Mouse (Mus musculus) hindbrain, embryonic 13.5 days (tissue): ENCODE results near the gene Cdk6. TPM values are rescaled to one million over a fixed set of nuclear protein-coding genes. Genes with fewer than 3 reads are reported as not detected.
"Not testable (repeated sequence)": the region's sequence is repeated elsewhere in the genome, so short reads cannot be mapped to it uniquely, and the experiment has no call there.

Source experiments
- ATAC-seq: fragments of 200-750 bp; cut with Nextera tagmentation; 2 replicates; pipeline ENCODE4 v1.8.0; 2017; ENCODE audit warnings: moderate TSS enrichment; ENCODE audit not compliant: low FRiP score
- H3K27ac ChIP-seq: fragments of 300-500 bp; sonication (generic); 2 replicates; pipeline ENCODE4 v1.5.1; 2015; ENCODE audit warnings: inconsistent platforms, mild to moderate bottlenecking, moderate library complexity
- H3K27me3 ChIP-seq: fragments of 300-500 bp; sonication (generic); 2 replicates; pipeline ENCODE4 v1.6.1; 2015; ENCODE audit warnings: mild to moderate bottlenecking, inconsistent platforms
- H3K36me3 ChIP-seq: fragments of 300-500 bp; sonication (generic); 2 replicates; pipeline ENCODE4 v1.6.1; 2015; ENCODE audit warnings: mild to moderate bottlenecking, inconsistent platforms
- H3K4me1 ChIP-seq: fragments of 300-500 bp; sonication (generic); replicated peaks from 2 replicates; pipeline ENCODE4 v1.6.1; 2015; ENCODE audit warnings: inconsistent platforms
- H3K4me2 ChIP-seq: fragments of 300-500 bp; sonication (generic); 2 replicates; pipeline ENCODE4 v1.6.1; 2015; ENCODE audit warnings: inconsistent platforms, mild to moderate bottlenecking, moderate library complexity
- H3K4me3 ChIP-seq: fragments of 300-500 bp; sonication (generic); 2 replicates; pipeline ENCODE4 v1.5.1; 2015; ENCODE audit warnings: mild to moderate bottlenecking, inconsistent platforms
- H3K9ac ChIP-seq: fragments of 300-500 bp; sonication (generic); 2 replicates; pipeline ENCODE4 v1.6.1; 2015; ENCODE audit warnings: mild to moderate bottlenecking, inconsistent platforms
- H3K9me3 ChIP-seq: fragments of 300-500 bp; sonication (generic); 2 replicates; pipeline ENCODE4 v1.6.1; 2016; ENCODE audit warnings: inconsistent platforms
- WGBS: fragments of 180-500 bp; shearing (Covaris S2); methylation state at CpG from one replicate; pipeline ENCODE4 v1.1.7; 2015; 5-methylcytosine and 5-hydroxymethylcytosine counted together
- polyA plus RNA-seq: library from polyadenylated mRNA; unstranded; fragments of >200 nt; fragmentation: Nextera tagmentation; extraction: Ambion mirVana; gene quantifications from 2 replicates; pipeline ENCODE4 v1.2.1, GENCODE M21; 2015

Cdk6 gene
- polyA plus RNA-seq, 1 experiment from 2014 or later = 11.8 TPM

- no peak for ATAC-seq
- Histone ChIP-seq H3K4me3 (no peak overlapping the region), H3K4me1 (peaks cover 11% of the 10 kb centered on the region), H3K4me2 (no peak overlapping the region), H3K9me3 (no peaks in the 10 kb centered on the region), H3K9ac (no peak overlapping the region), H3K27ac (no peak overlapping the region), H3K27me3 (no peaks in the 10 kb centered on the region), H3K36me3 (no peaks in the 10 kb centered on the region)
- 83% methylated on average over 9 of the region's 9 CpGs for WGBS
Measured at GRCm38 (mm10) chr5:3407926-3408325, 66.6 kb downstream of the Cdk6 start.

GRCm38 (mm10) chr5:3418183-3418582, 76.9 kb downstream of the Cdk6 start:
- not testable (repeated sequence) for H3K4me2 ChIP-seq, H3K36me3 ChIP-seq, ATAC-seq, H3K9me3 ChIP-seq, H3K4me1 ChIP-seq, H3K4me3 ChIP-seq, H3K27ac ChIP-seq, H3K27me3 ChIP-seq, H3K9ac ChIP-seq
- 85% methylated on average over 1 of the region's 1 CpGs for WGBS

DNA sequence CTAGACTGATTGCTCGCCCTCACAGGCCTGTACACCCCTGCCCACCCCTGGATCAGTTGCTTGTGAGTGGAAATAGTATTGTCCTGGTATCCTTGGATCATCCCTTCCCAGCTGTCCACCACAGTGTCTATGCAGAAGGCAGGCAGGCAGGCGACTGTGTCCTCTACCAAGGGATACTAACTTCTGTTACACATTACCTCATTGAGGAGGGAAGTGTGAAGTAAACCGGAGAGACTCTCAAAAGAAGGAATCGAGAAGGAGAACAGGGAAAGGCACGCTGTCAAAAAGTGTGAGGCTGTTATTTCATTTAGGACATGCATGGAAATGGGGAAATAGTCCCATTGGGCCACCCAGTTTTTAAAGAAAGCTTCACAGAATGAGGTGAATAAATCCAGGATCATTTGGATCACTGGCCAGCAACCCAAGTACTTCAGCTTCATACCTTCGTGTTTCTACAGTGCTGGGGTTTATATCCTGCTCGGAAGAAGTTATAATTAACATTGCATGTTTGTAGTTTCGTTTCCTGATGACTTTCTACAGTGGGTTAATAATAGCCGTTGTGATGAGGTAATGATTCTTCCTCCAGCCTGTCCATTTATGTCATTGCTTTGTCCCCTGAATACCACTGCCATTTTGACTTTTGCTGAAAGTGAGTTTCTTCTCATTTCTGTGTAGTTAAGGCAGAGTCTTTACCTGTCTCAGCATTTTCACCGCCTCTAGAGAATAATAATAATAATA, 79.0 kb downstream of the Cdk6 start:
- Histone ChIP-seq H3K9me3 (no peaks in the 10 kb centered on the region), H3K27ac (no peak overlapping the region), H3K4me1 (no peaks in the 10 kb centered on the region), H3K27me3 (no peaks in the 10 kb centered on the region), H3K36me3 (no peaks in the 10 kb centered on the region), H3K4me2 (no peak overlapping the region), H3K9ac (no peak overlapping the region), H3K4me3 (no peak overlapping the region)
- ATAC-seq = no peak
- WGBS = 88% methylated on average over 10 of the region's 10 CpGs

DNA sequence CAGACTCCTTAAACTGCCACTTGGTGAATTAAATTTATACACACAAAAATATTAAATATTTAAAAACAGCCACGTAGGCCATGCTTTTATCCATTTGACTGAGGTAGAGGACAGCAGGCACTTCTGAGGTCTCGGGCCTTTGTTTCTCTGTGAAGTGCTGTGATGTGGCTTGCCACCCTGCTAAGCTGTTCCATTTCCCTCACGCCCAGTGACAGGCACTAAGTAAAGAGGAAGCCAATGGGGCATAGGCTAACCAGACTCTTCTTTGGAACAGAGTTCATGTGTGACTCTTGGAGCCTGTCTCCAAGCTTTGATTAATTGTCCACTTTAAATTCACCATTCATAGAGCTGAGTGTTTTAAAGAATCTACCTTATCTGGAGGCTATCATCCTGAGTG, 79.5 kb downstream of the Cdk6 start:
- H3K9me3 ChIP-seq = no peaks in the 10 kb centered on the region
- H3K4me1 ChIP-seq = no peaks in the 10 kb centered on the region
- no peak overlapping the region for H3K4me3 ChIP-seq
- 81% methylated on average over 3 of the region's 3 CpGs for WGBS
- no peak for ATAC-seq
- no peaks in the 10 kb centered on the region for H3K36me3 ChIP-seq
- no peak overlapping the region for H3K9ac ChIP-seq
- no peak overlapping the region for H3K27ac ChIP-seq
- no peak overlapping the region for H3K4me2 ChIP-seq
- no peaks in the 10 kb centered on the region for H3K27me3 ChIP-seq

DNA sequence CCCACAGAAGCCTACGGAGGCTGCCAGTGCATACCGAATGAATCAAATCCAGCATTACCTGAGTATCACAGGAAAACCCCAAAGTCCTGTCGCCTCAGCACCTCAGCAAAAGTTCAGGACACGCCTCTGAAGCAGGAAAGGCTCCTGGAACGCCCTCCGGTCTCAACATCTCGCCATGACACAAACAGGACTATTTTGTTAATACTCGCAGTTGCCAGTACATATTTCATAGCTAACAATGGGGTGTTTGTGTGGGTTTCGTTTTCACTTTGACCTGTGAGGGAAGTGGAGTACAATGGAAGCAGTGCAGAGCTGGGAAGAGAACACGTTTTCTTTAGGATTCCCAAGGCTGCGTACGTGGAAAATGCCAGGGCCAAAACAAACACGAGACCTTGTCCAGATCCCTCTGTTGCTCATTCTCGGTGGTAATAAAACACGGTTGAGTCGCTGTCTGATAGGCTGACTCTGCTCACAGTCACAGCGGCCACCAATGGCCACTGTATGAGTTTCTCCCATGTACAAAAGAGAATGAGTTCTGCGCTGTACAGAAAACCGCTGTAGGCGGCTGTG, 91.9 kb downstream of the Cdk6 start:
- not testable (repeated sequence) for H3K9ac ChIP-seq, H3K4me1 ChIP-seq, H3K9me3 ChIP-seq, H3K4me3 ChIP-seq, H3K36me3 ChIP-seq, ATAC-seq, H3K4me2 ChIP-seq, H3K27ac ChIP-seq, H3K27me3 ChIP-seq
- WGBS = 74% methylated on average over 20 of the region's 20 CpGs

- H3K9ac ChIP-seq, H3K27ac ChIP-seq, H3K4me3 ChIP-seq, H3K9me3 ChIP-seq, H3K4me2 ChIP-seq, H3K27me3 ChIP-seq, ATAC-seq, H3K36me3 ChIP-seq, H3K4me1 ChIP-seq: not testable (repeated sequence)
- WGBS = 92% methylated on average over 5 of the region's 5 CpGs
Measured at GRCm38 (mm10) chr5:3434105-3434504, 92.8 kb downstream of the Cdk6 start.

- not testable (repeated sequence) for H3K4me1 ChIP-seq, H3K9ac ChIP-seq, H3K4me3 ChIP-seq, ATAC-seq, H3K9me3 ChIP-seq, H3K36me3 ChIP-seq, H3K27ac ChIP-seq, H3K27me3 ChIP-seq, H3K4me2 ChIP-seq
- 93% methylated on average over 9 of the region's 9 CpGs for WGBS
Measured at GRCm38 (mm10) chr5:3438453-3439003, 97.2 kb downstream of the Cdk6 start.

DNA sequence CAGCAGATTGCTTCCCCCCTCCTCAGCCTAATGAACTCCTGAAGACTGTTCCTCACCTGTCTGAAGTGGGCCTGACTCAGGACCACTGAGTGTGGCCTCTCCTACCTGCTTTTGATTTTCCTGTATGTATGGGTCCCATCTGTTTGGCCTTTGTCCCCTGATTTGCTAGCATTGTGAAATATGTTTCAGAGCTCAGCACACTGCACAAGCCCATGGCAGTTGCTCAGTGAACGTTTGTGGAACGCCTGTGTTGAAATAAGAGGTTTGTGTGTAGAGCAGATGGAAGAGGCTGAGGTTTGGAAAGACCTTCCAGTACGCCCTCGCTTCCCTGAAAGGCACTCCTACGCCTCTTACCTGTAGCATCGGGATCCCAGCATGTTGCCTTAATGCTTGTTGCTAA, 98.1 kb downstream of the Cdk6 start:
- not testable (repeated sequence) for H3K9me3 ChIP-seq, H3K36me3 ChIP-seq, H3K9ac ChIP-seq, H3K4me1 ChIP-seq, H3K27ac ChIP-seq, H3K4me2 ChIP-seq, H3K4me3 ChIP-seq, H3K27me3 ChIP-seq, ATAC-seq
- WGBS = 89% methylated on average over 6 of the region's 6 CpGs

DNA sequence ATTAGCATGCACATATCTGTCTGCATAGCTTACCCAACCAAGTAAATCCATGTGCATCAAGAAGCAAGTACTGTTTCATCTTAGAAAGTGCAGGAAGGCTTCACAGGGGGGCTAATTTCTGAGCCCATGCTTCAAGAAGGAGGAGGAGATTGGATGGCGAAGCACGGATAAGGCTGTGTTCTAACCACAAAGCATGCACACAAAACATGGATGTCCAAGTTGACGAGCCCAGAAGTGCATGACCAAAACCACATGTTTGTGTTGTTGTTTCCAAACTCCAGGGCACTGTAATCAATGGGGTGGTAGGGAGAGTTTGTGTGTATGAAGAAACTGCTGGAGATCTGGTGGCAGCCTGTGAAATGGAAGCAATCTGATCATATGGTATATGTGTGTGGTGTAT, 101.2 kb downstream of the Cdk6 start:
- H3K4me1 ChIP-seq, H3K9me3 ChIP-seq, H3K4me2 ChIP-seq, H3K27ac ChIP-seq, H3K4me3 ChIP-seq, H3K9ac ChIP-seq, H3K27me3 ChIP-seq, ATAC-seq, H3K36me3 ChIP-seq: not testable (repeated sequence)
- WGBS = 88% methylated on average over 3 of the region's 3 CpGs

GRCm38 (mm10) chr5:3451233-3451632, 109.9 kb downstream of the Cdk6 start:
- H3K9me3 ChIP-seq, ATAC-seq, H3K36me3 ChIP-seq, H3K4me1 ChIP-seq, H3K9ac ChIP-seq, H3K4me3 ChIP-seq, H3K27ac ChIP-seq, H3K27me3 ChIP-seq: not testable (repeated sequence)
- 0 out of 2 replicates have a peak overlapping the region, but pooled peaks have one; percentile 23 for H3K4me2 ChIP-seq
- 48% methylated on average over 9 of the region's 9 CpGs for WGBS

- H3K4me1 ChIP-seq, H3K9me3 ChIP-seq, H3K36me3 ChIP-seq, H3K4me3 ChIP-seq, H3K27me3 ChIP-seq, H3K9ac ChIP-seq, ATAC-seq, H3K4me2 ChIP-seq, H3K27ac ChIP-seq: not testable (repeated sequence)
- 4% methylated on average over 6 of the region's 6 CpGs for WGBS
Measured at GRCm38 (mm10) chr5:3453946-3454345, 112.7 kb downstream of the Cdk6 start.

DNA sequence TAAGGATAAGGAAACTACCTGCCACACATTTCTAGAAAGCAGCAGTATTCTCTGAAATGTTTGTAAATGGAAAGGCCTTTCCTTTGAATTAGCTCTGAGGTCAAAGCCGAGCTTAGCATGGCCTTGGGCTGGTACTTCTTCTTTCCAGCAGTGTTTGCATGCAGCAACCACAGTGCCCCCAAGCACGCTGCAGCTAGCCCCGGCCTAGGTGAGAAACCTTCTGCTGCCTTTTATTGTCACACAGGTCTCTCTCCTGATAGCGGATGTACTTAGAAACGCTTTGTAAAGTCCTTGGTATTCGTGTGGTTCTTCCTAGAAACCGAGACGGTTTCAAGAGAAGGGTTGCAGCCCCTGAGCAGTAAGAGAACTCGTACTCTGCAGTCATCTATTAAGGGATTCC, 119.6 kb downstream of the Cdk6 start:
- Histone ChIP-seq H3K4me2 (no peak overlapping the region), H3K4me1 (no peaks in the 10 kb centered on the region), H3K9ac (no peak overlapping the region), H3K27ac (no peak overlapping the region), H3K27me3 (no peaks in the 10 kb centered on the region), H3K9me3 (no peaks in the 10 kb centered on the region), H3K36me3 (no peaks in the 10 kb centered on the region), H3K4me3 (no peak overlapping the region)
- 85% methylated on average over 9 of the region's 9 CpGs for WGBS
- ATAC-seq = no peak

DNA sequence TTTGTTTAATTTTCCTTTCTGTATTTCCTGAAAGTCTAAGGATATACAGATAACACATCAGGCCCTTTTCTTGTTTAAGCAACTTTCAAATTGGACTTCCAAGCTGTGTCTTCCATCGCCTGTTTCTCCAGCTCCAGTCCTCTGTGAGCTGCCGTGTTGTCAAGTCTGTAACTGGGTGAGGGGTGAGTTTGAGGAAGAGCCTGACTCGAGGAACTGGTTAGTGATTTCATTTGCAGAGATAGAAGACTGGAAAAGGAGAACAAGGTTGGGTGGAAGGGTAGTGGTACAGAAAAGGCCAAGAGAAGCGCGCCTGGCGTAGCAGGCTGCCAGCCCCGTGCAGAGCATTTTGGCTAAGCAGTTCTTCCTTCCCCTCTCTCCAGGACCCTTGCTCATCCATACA, 120.1 kb downstream of the Cdk6 start:
- WGBS = 88% methylated on average over 7 of the region's 7 CpGs
- Histone ChIP-seq H3K36me3 (no peaks in the 10 kb centered on the region), H3K4me2 (no peak overlapping the region), H3K27me3 (no peaks in the 10 kb centered on the region), H3K27ac (no peak overlapping the region), H3K4me3 (no peak overlapping the region), H3K4me1 (no peaks in the 10 kb centered on the region), H3K9me3 (no peaks in the 10 kb centered on the region), H3K9ac (no peak overlapping the region)
- no peak for ATAC-seq
